Mouse (Mus musculus): ENCODE results near the gene Olfr108. TPM values are rescaled to one million over a fixed set of nuclear protein-coding genes. Genes with fewer than 3 reads are reported as not detected.

The Olfr108 gene
- total RNA-seq (2021) = not detected

GRCm38 (mm10) chr17:37445180-37445579 is at the start of gene Olfr108:
TSS of gene Olfr108 (plus strand) at chr17:37445480.
- no peak for DNase-seq

GRCm38 (mm10) chr17:37398926-37399325 is 46.4 kb upstream of the Olfr108 start, which contains the start of gene Olfr107:
TSS of gene Olfr107 (plus strand) at chr17:37399226.
- no peak for DNase-seq

- DNase-seq = no peak
These were observed 31.9 kb upstream of the Olfr108 start for GRCm38 (mm10) chr17:37413380-37413779.

GRCm38 (mm10) chr17:37458616-37459015 is 13.3 kb downstream of the Olfr108 start, which contains the start of gene Olfr109:
TSS of gene Olfr109 (plus strand) at chr17:37458916.
- DNase-seq = no peak

- DNase-seq = no peak
These were observed 38.2 kb downstream of the Olfr108 start, which contains the start of gene H2-M2 for GRCm38 (mm10) chr17:37483452-37483851. TSS of gene H2-M2 (minus strand) at chr17:37483552.

GRCm38 (mm10) chr17:37491930-37492518 is 46.7 kb downstream of the Olfr108 start, which contains the start of gene Olfr110:
TSS of gene Olfr110 (plus strand) at chr17:37492468.
- no peak for DNase-seq

Other genes with a start within 250 kb of the Olfr108 start
- gene Olfr94, start 244.5 kb upstream of the Olfr108 start, total RNA-seq (2021) = not detected
- gene Olfr95, start 232.4 kb upstream of the Olfr108 start, total RNA-seq (2021) = not detected
- gene Olfr96, start 225.3 kb upstream of the Olfr108 start, total RNA-seq (2021) = not detected
- gene Olfr97, start 208.2 kb upstream of the Olfr108 start, total RNA-seq (2021) = not detected
- gene Olfr98, start 181.7 kb upstream of the Olfr108 start, total RNA-seq (2021) = not detected
- 1 to 10 TPM; 1.5 to 2.0 TPM for gene H2-M3, start 175.3 kb upstream of the Olfr108 start, total RNA-seq (2021)
- not detected for gene Olfr99, start 162.0 kb upstream of the Olfr108 start, total RNA-seq (2021)
- gene Olfr101, start 141.2 kb upstream of the Olfr108 start, total RNA-seq (2021) = not detected
- not detected for gene Olfr102, start 128.4 kb upstream of the Olfr108 start, total RNA-seq (2021)
- gene Olfr103, start 105.8 kb upstream of the Olfr108 start, total RNA-seq (2021) = not detected
- not detected for gene Olfr104-ps, start 85.9 kb upstream of the Olfr108 start, total RNA-seq (2021)
- not detected for gene Olfr105-ps, start 66.4 kb upstream of the Olfr108 start, total RNA-seq (2021)
- not detected for gene Olfr106-ps, start 55.1 kb upstream of the Olfr108 start, total RNA-seq (2021)
- gene Olfr107, start 46.3 kb upstream of the Olfr108 start, total RNA-seq (2021) = not detected
- not detected for gene Olfr109, start 13.4 kb downstream of the Olfr108 start, total RNA-seq (2021)
- gene H2-M2, start 38.1 kb downstream of the Olfr108 start, total RNA-seq (2021) = not detected
- gene Olfr110, start 47.0 kb downstream of the Olfr108 start, total RNA-seq (2021) = not detected
- gene Olfr111, start 62.5 kb downstream of the Olfr108 start, total RNA-seq (2021) = not detected
- not detected for gene Olfr112, start 124.0 kb downstream of the Olfr108 start, total RNA-seq (2021)
- not detected for gene Olfr113, start 132.2 kb downstream of the Olfr108 start, total RNA-seq (2021)
- not detected for gene Olfr114, start 147.3 kb downstream of the Olfr108 start, total RNA-seq (2021)
- not detected for gene Olfr115, start 181.6 kb downstream of the Olfr108 start, total RNA-seq (2021)
- not detected for gene Olfr116, start 181.7 kb downstream of the Olfr108 start, total RNA-seq (2021)
- gene Olfr117, start 218.3 kb downstream of the Olfr108 start, total RNA-seq (2021) = not detected
- not detected for gene Olfr118, start 221.5 kb downstream of the Olfr108 start, total RNA-seq (2021)